Mouse (Mus musculus) kidney, adult 2 months (tissue): ENCODE results near the gene Pelo.

Source experiments
- CTCF ChIP-seq: fragments of 200-500 bp; conservative IDR thresholded peaks from 2 replicates; pipeline ENCODE4 v1.5.1; 2011; ENCODE audit warnings: low read depth, mild to moderate bottlenecking, control low read depth, low read length, moderate library complexity, mixed read lengths; ENCODE audit not compliant: insufficient read depth, insufficient read length
- POLR2A ChIP-seq: fragments of 200-500 bp; IDR thresholded peaks from one replicate; pipeline ENCODE4 v1.6.1; 2011; ENCODE audit warnings: low read depth, low read length, control low read depth

DNA sequence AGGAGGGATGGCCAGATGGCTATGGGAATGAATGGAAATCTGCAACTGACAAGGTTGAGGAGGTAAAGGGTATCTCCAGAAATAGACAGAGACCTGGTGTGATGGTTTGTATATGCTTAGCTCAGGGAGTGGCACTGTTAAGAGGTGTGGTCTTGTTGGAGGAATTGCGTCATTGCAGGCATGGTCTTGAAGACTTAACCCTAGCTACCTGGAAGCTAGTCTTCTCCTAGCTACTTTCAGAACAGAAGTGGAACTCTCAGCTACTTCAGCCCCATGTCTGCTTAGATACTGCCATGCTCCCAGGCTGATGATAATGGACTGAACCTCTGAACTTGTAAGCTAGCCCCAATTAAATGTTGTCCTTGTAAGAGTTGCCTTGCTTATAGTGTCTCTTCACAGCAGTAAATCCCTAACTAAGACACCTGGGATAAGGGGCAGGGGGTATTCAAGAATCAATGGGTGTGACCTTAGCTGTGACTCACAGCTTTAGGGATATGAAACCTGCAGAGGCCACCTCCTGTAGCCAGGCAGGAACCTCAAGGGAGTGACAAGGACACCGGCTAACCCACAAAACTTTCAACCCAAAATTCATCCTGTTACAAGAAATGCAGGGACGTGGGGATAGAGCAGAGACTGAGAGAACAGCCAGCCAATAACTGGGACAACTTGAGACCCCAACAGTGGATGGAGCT is 27.1 kb upstream of the Pelo start:
- TF ChIP-seq CTCF (no peak), POLR2A (no peak)
